Mouse (Mus musculus) NIH3T3 (cell line): ENCODE data around the gene Map3k1.
A peak's percentile ranks its signal among the peaks of the same experiment; 100 is the strongest.

Experiments
- DNase-seq: peaks from one replicate; pipeline ENCODE4 v3.0.0-alpha.2; 2012; ENCODE audit warnings: low read depth

Map3k1 gene

GRCm38 (mm10) chr13:111791596-111791995, 17.2 kb downstream of the Map3k1 start:
- no peak for DNase-seq

- no peak for DNase-seq
Measured at GRCm38 (mm10) chr13:111789420-111790065, 19.2 kb downstream of the Map3k1 start.

- no peak for DNase-seq
Measured at GRCm38 (mm10) chr13:111788882-111789281, 19.9 kb downstream of the Map3k1 start.

GRCm38 (mm10) chr13:111787857-111788619, 20.8 kb downstream of the Map3k1 start:
- peak; percentile 85 for DNase-seq

GRCm38 (mm10) chr13:111786584-111786983, 22.2 kb downstream of the Map3k1 start:
- no peak for DNase-seq

DNA sequence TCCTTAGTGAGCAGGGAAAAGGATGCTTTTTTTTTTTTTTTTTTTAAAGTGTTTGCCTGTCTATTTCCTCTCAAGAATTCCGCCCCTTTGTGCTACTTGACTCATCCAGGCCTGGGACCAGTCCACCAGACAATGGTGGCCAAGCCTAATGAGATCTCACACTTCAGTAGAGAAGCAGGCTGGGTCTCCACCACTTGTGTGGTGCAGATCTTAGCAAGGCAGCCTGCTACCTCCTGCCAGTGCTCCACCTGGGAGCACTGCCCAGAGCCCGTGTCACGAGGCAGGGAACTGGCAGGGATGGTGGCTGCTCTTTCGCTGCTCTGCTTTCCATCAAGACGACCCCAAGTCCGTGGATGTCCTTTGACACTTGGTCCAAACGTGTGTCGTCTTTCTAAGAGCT, 25.3 kb downstream of the Map3k1 start:
- DNase-seq: no peak

DNA sequence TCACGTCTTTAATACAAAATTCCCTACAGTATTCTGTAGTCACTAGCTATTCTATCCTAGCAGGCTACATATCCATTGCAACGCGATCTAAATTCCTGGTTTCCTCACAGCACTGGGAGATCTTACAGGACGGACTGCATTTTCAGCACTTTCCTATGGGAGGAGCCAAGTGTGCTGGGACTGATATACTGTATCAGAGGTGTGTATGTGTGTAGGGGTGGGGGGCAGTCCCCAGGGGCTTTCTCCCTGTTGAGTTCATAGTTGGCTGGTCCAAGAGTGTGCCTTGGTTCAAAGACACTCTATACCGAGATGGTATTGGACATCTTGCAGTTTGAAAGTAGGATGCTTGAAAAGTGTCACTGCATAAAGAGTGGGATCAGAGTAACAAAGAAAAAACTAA, 29.3 kb downstream of the Map3k1 start:
- DNase-seq: no peak

DNA sequence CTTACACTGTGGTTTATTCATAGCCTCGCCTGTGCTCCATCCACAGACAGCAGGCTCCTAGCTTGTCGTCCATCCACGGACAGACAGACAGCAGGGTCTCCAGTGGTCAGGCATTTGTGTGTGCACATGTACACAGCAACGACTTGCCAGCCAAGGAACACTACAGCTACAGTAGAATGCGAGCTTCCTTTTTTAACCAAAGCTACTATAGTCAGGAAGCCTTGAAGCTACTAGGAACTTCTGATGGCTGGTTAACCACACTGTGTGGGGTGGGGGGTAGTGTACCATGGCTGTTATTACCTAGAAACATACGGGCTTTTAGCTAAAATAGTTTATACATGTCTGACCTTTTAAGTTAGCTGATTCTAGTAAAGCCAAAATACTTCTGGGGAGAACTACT, 30.2 kb downstream of the Map3k1 start:
- DNase-seq: no peak

DNA sequence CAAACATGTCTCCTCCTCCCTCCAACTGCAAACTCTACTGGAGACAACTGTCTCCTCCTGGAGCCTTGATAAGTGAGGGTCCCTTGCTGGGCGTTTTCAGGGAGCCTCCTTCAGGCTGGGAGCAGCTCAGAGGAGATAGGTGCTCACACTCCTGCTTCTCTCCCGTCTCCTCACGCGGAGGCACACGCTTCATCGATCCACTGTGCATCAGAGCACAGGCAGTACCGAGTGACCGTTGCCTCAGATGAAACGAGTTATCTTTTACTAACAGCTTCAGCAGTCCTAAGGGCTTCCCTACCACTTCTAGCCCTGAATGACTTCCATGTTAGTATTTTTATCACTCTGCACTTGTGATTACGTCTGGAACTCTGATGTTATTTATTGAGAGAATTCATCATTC, 30.9 kb downstream of the Map3k1 start:
- no peak for DNase-seq

- DNase-seq: no peak
Measured at GRCm38 (mm10) chr13:111777179-111777578, 31.6 kb downstream of the Map3k1 start.

- no peak for DNase-seq
Measured at GRCm38 (mm10) chr13:111772075-111772474, 36.7 kb downstream of the Map3k1 start.

GRCm38 (mm10) chr13:111771232-111771631, 37.6 kb downstream of the Map3k1 start:
- peak; percentile 63 for DNase-seq

DNA sequence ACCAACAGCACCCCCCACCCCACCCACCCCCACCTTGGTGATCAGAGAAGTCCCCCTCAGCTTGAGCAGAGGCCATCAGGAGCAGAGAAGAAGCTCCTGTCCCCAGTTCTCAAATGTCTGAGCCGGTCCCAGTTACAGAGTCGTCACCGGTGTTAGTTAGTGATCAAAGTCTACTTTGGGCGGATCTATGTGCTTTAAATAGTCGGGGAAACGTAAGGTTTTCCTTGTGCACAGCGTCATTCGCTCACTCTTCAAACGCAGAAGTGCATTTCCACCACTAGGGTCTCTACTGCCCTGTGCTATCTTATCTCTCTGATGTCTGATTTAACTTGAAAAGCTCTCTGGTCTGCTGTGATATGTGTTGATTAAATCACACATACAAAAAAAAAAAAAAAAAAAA, 38.0 kb downstream of the Map3k1 start:
- DNase-seq: no peak

- no peak for DNase-seq
Measured at GRCm38 (mm10) chr13:111762526-111762925, 46.3 kb downstream of the Map3k1 start.

- DNase-seq: no peak
Measured at GRCm38 (mm10) chr13:111756986-111757385, 51.8 kb downstream of the Map3k1 start.

GRCm38 (mm10) chr13:111755937-111756336, 52.9 kb downstream of the Map3k1 start:
- no peak for DNase-seq

- no peak for DNase-seq
Measured at GRCm38 (mm10) chr13:111755377-111755776, 53.4 kb downstream of the Map3k1 start.

GRCm38 (mm10) chr13:111753321-111753720, 55.5 kb downstream of the Map3k1 start:
- DNase-seq: peak; percentile 15

DNA sequence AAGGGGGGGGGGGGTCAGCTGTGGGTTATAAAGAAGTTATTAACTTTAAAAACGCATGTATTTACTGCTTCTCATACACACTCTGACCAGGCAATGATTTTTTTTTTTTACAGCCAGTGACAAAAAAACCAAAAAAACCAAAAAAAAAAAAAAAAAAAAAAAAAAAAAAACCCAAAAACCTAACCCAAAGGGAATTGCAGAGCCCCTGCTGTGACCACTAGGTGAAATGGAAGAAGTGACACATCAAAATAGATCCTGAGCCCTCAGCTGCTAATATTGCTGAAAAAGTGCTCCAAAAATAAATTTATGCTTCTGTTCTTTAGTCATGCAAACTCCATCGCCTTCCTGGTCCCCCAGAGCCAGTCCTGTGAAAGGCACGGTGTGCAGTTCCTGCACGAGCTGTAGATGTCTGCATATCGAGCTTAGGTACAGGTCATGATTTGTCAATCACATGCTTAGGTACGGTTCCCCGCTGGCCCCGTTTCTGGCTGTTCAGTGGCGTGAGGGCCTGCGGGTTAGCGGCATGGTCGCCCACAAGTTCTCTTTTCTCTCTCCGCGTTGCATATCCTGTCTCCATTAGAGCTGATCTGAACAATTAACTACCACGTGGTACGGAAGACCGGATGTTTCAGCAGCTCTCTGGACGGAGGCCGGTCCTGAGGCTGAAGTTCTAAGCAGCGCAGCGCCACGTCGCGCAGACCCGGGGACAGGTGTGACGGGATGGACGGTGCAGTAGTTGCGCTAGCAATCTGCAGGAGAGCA, 60.3 kb downstream of the Map3k1 start:
- no peak for DNase-seq

DNA sequence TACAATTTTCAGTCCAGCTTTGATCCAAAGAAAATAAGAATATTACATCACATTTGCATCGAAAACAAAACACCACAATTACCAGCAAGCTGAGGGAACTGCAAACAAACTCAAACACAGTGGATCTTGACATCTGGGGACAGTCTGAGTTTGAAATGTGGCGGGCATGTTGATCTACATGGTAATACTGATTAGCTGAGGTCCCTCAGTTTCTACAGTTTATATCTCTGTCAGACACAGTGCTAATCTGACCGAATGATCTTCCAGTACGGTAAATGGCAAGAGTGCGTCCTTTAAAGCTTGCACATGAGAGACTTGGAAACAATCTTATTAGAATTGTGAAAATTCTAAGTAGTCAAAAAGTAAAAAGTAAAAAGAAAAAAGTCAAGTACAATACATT, 62.0 kb downstream of the Map3k1 start:
- no peak for DNase-seq

GRCm38 (mm10) chr13:111745216-111745615, 63.6 kb downstream of the Map3k1 start:
- no peak for DNase-seq

DNA sequence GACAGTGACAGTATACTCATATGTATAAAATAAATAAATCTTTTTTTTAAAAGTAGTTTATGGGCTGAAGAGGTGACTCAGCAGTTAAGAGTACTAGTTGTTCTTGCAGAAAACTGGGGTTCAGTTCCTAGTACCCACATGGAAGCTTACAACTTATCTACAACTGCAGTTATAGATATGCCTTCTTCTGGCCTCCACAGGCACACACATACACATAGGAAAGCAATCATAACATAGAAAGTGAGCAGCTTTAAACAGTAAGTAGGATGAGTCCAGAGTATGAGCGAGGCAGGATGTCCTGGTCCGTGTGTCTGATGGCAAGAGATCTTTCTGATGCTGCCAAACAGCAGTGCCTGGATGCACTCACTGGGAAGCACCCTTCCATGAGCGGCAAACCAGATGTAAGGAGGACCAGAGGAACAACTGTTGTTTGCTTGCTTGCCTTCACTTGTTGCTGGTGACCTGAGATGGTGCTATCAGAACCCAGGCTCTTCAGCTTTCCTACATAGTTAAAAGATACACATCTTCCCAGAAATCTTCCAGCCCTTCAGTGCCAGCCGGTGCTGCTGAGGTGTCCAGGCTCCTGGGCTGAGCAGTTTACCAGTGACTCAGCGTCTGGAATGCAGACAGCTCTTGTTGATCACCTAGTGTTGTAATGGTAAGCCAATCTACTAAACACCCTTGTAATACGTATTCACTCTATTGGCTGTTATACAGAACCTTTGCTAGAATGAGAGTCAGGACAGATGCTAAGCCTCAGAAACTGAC, 64.4 kb downstream of the Map3k1 start:
- DNase-seq: peak; percentile 17
